Mouse (Mus musculus) midbrain, embryonic 15.5 days (tissue): ENCODE measurements at regions not wholly inside any gene's neighbourhood (a gene's known extent, or its start where the extent isn't known, plus 50 kb on each side); places are given as distances from the start of the nearest gene placed in this dataset.
A peak's percentile ranks its signal among the peaks of the same experiment; 100 is the strongest.

Experiments
- ATAC-seq: fragments of 200-750 bp; cut with Nextera tagmentation; replicated peaks from 2 replicates; pipeline ENCODE4 v1.8.0; 2017; ENCODE audit warnings: moderate TSS enrichment
- H3K27ac ChIP-seq: fragments of 300-500 bp; sonication (generic); 2 replicates; pipeline ENCODE4 v1.5.1; 2015; ENCODE audit warnings: mild to moderate bottlenecking, inconsistent platforms
- H3K27me3 ChIP-seq: fragments of 300-500 bp; sonication (generic); replicated peaks from 2 replicates; pipeline ENCODE4 v1.6.1; 2015; ENCODE audit warnings: inconsistent platforms
- H3K36me3 ChIP-seq: fragments of 300-500 bp; sonication (generic); replicated peaks from 2 replicates; pipeline ENCODE4 v1.6.1; 2015; ENCODE audit warnings: inconsistent platforms
- H3K4me1 ChIP-seq: fragments of 300-500 bp; sonication (generic); 2 replicates; pipeline ENCODE4 v1.6.1; 2015; ENCODE audit warnings: inconsistent platforms
- H3K4me2 ChIP-seq: fragments of 300-500 bp; sonication (generic); 2 replicates; pipeline ENCODE4 v1.6.1; 2015; ENCODE audit warnings: inconsistent platforms, mild to moderate bottlenecking, moderate library complexity
- H3K4me3 ChIP-seq: fragments of 300-500 bp; sonication (generic); 2 replicates; pipeline ENCODE4 v1.5.1; 2015; ENCODE audit warnings: mild to moderate bottlenecking, inconsistent platforms
- H3K9ac ChIP-seq: fragments of 300-500 bp; sonication (generic); 2 replicates; pipeline ENCODE4 v1.6.1; 2015; ENCODE audit warnings: mild to moderate bottlenecking, inconsistent platforms
- H3K9me3 ChIP-seq: fragments of 300-500 bp; sonication (generic); 2 replicates; pipeline ENCODE4 v1.6.1; 2016; ENCODE audit warnings: inconsistent platforms
- WGBS: fragments of 180-500 bp; shearing (Covaris S2); methylation state at CpG from one replicate; pipeline ENCODE4 v1.1.7; 2015; ENCODE audit warnings: mixed read lengths; 5-methylcytosine and 5-hydroxymethylcytosine counted together

GRCm38 (mm10) chr8:78154873-78155272, 58.2 kb upstream of the Ttc29 start:
- Histone ChIP-seq H3K27me3 (no peaks in the 10 kb centered on the region), H3K4me1 (peaks cover 12% of the 10 kb centered on the region), H3K4me2 (no peak overlapping the region), H3K9me3 (no peaks in the 10 kb centered on the region), H3K9ac (no peak overlapping the region), H3K4me3 (no peak overlapping the region), H3K27ac (peak overlapping the region; percentile 21; the same call in 1 of the 2 replicates), H3K36me3 (no peaks in the 10 kb centered on the region)
- WGBS: 17% methylated on average over 8 of the region's 8 CpGs
- ATAC-seq: peak; percentile 50; the same call in 1 of the 2 replicates

DNA sequence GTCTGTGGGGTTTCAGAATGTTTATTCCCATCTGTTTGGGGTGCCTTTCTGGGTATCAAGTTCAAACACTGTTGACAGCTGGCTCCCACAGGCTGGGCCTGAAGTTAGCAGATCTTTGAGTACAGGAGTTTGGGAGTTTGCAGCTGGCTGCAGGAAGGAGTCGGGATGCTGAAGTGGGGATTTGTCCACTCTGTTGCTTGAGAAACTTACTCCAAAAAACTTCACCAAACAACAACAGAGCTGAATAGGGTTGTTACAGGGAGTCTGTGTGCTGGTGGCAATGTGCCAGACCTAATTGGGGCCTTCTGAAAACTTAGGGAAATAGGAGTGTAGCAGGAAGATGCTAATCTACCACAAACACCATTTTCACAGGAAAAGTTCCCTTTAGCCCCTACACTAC, 51.1 kb upstream of the Ttc29 start:
- no peak for ATAC-seq
- Histone ChIP-seq H3K27me3 (no peaks in the 10 kb centered on the region), H3K36me3 (no peaks in the 10 kb centered on the region), H3K9me3 (no peaks in the 10 kb centered on the region), H3K4me3 (no peak overlapping the region), H3K4me2 (no peak overlapping the region), H3K27ac (no peak overlapping the region), H3K4me1 (0 out of 2 replicates have a peak, but pooled peaks cover 3% of the 10 kb centered on the region), H3K9ac (no peak overlapping the region)
- WGBS: 39% methylated on average over 1 of the region's 1 CpGs

DNA sequence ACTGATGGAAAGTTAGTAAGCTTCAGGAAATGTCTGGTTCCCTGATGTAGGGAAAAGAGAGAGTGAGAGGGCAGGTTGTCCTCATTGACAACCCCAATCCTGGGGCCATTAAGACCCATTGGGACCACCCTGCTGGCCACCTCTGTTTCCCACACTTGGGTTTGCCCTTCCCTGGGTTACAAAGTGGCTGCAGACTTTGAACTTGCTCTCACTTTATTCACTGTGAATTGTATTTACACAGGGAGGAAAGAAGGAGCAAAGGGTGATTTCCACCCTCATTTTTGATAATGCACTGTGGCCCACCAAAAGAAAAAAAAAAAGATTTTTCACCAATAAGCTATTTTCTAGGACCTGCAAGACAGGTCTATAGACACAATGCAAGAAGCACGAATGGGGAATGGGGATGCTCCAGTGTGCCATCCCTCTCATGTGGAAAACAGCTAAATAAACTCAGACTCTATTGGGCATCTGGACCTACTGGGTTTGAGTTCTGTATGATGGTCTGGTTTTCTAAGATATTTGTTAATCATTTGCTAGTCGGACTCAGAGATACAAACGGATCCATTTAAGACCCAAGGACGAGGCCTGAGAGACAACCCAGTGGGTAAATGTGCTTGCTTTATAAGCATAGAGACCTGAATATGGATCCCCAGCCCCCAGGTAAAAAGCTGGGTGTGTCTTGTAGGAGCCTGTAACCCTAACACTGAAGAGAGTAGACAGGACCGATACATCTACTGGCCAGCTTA, 50.2 kb upstream of the Ttc29 start:
- no peak overlapping the region for H3K9ac ChIP-seq
- H3K36me3 ChIP-seq: no peaks in the 10 kb centered on the region
- no peak overlapping the region for H3K4me3 ChIP-seq
- no peak overlapping the region for H3K27ac ChIP-seq
- H3K9me3 ChIP-seq: no peaks in the 10 kb centered on the region
- no peak for ATAC-seq
- H3K27me3 ChIP-seq: no peaks in the 10 kb centered on the region
- H3K4me2 ChIP-seq: no peak overlapping the region
- 0 out of 2 replicates have a peak, but pooled peaks cover 3% of the 10 kb centered on the region for H3K4me1 ChIP-seq
- 96% methylated on average over 5 of the region's 5 CpGs for WGBS
